Mouse (Mus musculus) thymus, adult 2 months (tissue): ENCODE data around the gene Samd5.

Experiments
- CTCF ChIP-seq: fragments of 200-500 bp; IDR thresholded peaks from 2 replicates; pipeline ENCODE4 v1.5.1; 2012; ENCODE audit warnings: mild to moderate bottlenecking, control low read depth, low read length, moderate library complexity, borderline replicate concordance; ENCODE audit not compliant: control insufficient read depth, poor library complexity, insufficient read depth; ENCODE audit errors: extremely low read depth
- POLR2A ChIP-seq: fragments of 200-500 bp; IDR thresholded peaks from 2 replicates; pipeline ENCODE4 v1.6.1; 2012; ENCODE audit warnings: mild to moderate bottlenecking, low read length, control low read depth, moderate library complexity; ENCODE audit not compliant: control insufficient read depth, poor library complexity, insufficient read depth; ENCODE audit errors: extremely low read depth

GRCm38 (mm10) chr10:9590606-9591005 is 84.4 kb downstream of the Samd5 start:
- no peak for TF ChIP-seq CTCF
- no peak for TF ChIP-seq POLR2A
